Mouse (Mus musculus) G1E (cell line): ENCODE measurements at regions not wholly inside any gene's neighbourhood (a gene's known extent, or its start where the extent isn't known, plus 50 kb on each side); places are given as distances from the start of the nearest gene placed in this dataset.

Experiments used
- CTCF ChIP-seq: IDR thresholded peaks from 2 replicates; pipeline ENCODE4 v1.5.1; 2012; ENCODE audit warnings: low read depth, low read length, inconsistent platforms, mixed read lengths
- GATA1 ChIP-seq: IDR thresholded peaks from 2 replicates; pipeline ENCODE4 v1.6.1; 2012; ENCODE audit warnings: borderline replicate concordance, low read length, inconsistent platforms, mixed read lengths
- GATA2 ChIP-seq: IDR thresholded peaks from 2 replicates; pipeline ENCODE4 v1.6.1; 2012; ENCODE audit warnings: low read depth, low read length, inconsistent platforms, borderline replicate concordance
- POLR2AphosphoS5 ChIP-seq: IDR thresholded peaks from 2 replicates; pipeline ENCODE4 v1.6.1; 2012; ENCODE audit warnings: low read depth, low read length, inconsistent platforms; ENCODE audit not compliant: insufficient replicate concordance
- TAL1 ChIP-seq: conservative IDR thresholded peaks from 2 replicates; pipeline ENCODE4 v1.6.1; 2012; ENCODE audit warnings: low read depth, low read length, inconsistent platforms, mixed read lengths

DNA sequence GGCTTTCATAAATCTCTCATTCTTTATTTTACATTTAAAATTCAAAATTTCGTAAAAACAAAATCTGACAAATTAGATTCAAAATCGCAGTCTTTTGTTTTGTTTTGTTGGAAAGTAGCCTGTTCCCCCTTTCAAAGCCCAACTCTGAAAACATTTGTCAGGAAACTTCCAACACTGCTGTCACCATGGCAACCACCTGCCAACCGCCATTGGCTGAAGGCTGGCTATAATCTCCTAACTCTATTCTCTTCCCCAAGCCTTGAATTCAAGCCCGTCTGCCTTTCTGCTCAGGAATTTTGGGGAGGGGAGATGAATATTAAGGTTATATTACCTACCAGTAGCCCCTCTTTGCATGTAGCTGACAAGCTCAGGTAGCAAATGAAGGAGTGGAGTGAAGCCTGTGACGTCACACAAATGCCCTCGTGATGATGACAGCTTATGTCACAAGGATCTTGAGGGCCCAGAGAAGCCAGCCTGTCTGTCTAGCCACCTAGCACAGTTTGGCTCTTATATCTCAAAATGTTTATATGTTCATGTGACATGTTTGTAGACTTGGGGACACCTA, 82.0 kb upstream of the Sox2 start:
- TF ChIP-seq CTCF (no peak), POLR2AphosphoS5 (no peak), GATA2 (no peak), GATA1 (no peak), TAL1 (no peak)
